Mouse (Mus musculus) stomach, adult 2 months (tissue): ENCODE data around the gene Gm47289. TPM values are rescaled to one million over a fixed set of nuclear protein-coding genes. Genes with fewer than 3 reads are reported as not detected.

Experiments used
- polyA plus RNA-seq: library from polyadenylated mRNA; depleted of rRNA; stranded (reverse); fragments of >200 nt; gene quantifications from 2 replicates; pipeline ENCODE4 v1.2.3, GENCODE M21; 2012; rRNA removed

Gm47289 gene
- not detected in 2 replicates for polyA plus RNA-seq

DNA sequence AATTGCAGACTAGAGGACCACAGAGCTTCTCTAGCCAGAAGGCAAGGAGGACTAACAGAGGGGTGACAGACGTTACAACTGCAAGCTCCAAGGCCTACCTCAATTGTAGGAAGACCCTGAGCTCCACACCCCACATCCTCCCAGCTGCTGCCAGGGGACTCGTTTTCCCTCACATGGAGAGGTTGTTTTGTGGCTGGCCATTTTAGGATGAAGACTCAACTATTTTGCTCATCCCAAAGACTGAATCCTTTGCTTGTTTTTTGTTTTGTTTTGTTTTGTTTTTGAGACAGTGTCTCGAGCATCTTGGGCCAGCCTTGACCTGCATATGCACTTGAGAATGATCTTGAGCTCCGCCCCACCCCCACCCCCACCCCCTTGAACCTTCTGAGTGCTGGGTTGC is at the start of gene Gm47289:
Gene Gm47289 (plus strand): TSS at position 301 of the 400 bp plus-strand sequence.

DNA sequence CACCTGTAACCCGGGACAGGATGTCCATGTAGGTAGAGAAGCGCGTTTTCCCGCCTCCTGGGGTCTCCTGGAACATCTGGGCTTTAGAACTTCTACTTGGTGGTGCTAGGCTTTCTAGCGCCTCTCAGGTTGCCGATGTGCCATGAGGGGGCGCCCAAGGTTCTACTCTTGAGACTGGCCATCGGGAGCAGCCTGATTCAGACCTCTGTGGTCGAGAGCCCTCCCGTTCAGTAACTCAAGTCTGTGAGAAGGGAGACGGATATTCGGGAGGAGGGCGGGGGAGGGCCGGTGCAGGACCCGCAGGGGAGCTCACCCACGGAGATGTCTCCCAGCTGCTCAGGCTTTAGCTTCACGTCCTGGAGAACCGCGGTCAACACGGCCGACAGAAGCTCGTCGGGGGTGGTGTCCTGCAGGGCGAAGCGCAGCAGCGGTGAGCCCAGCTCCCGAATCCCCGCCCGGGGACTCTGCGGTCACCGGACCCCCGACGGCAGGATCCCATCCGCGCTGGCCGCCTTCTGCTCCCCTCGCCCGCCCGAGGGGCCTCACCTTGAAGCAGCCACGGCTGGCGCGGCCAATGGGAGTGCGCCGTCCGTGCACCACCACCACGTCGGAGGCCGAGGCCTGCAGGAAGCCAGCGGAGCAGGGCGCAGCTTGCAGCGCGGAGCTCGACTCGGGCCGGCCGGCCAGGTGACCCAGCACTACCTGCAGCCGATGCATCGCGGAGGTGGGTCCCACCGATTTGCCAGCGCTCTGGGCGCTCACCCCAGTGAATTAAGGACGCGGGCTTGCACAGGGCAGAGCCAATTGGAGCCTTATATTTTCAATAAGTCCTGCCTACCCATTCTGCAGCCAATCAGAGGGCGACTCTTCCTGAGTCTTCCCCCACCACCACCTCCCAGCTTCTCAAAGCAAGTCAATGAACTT is 2.4 kb upstream of the Gm47289 start, which contains the start of gene Acaa1b:
Gene Acaa1b (minus strand): TSS at position 816 of the 924 bp plus-strand sequence.

DNA sequence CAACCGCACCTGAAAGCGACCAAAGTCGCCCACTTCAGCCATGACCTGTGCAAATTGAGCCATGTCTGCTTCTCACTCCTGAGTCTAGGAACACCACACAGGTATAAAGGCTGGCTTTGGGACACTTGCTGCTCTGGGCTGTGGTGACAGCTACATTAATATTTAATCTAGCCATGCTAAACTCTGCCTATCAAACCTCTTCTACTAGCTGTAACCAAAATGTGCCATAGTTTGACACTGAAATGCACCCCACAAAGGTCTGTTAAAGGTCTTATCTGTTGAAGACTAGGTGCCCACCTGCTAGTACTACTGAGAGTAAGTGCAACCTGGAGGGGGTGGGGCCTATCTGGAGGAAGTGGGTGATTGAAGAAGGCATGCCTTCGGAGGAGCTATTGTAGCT is 50.0 kb downstream of the Gm47289 start, which contains the start of gene Slc22a13:
Gene Slc22a13 (minus strand): TSS at position 101 of the 400 bp plus-strand sequence.

Other genes starting within 250 kb of the Gm47289 start
- gene Ctdspl, start 232.7 kb upstream of the Gm47289 start, polyA plus RNA-seq = 8.8 and 9.5 TPM in 2 replicates
- 72.1 and 90.0 TPM in 2 replicates for gene Vill, start 106.4 kb upstream of the Gm47289 start, polyA plus RNA-seq
- gene Plcd1, start 65.7 kb upstream of the Gm47289 start, polyA plus RNA-seq = 24.9 and 31.5 TPM in 2 replicates
- 0.26 and 1.2 TPM in 2 replicates for gene Dlec1, start 56.7 kb upstream of the Gm47289 start, polyA plus RNA-seq
- gene Acaa1b, start 2.1 kb upstream of the Gm47289 start, polyA plus RNA-seq = 3.7 and 4.9 TPM in 2 replicates
- not detected in 2 replicates for gene Slc22a13, start 49.9 kb downstream of the Gm47289 start, polyA plus RNA-seq
- 4.1 and 5.6 TPM in 2 replicates for gene Oxsr1, start 163.3 kb downstream of the Gm47289 start, polyA plus RNA-seq
- gene Acaa1a, start 180.5 kb downstream of the Gm47289 start, polyA plus RNA-seq = 248 and 519 TPM in 2 replicates
- gene Myd88, start 182.2 kb downstream of the Gm47289 start, polyA plus RNA-seq = 10.9 and 14.1 TPM in 2 replicates
- 2.9 TPM in 2 replicates for gene Xylb, start 198.2 kb downstream of the Gm47289 start, polyA plus RNA-seq
- gene Slc22a14, start 206.4 kb downstream of the Gm47289 start, polyA plus RNA-seq = not detected in 2 replicates
- gene Acvr2b, start 243.0 kb downstream of the Gm47289 start, polyA plus RNA-seq = 1.5 and 2.4 TPM in 2 replicates